Mouse (Mus musculus) thymus, adult 2 months (tissue): ENCODE measurements around the gene Usb1. TPM values are rescaled to one million over a fixed set of nuclear protein-coding genes. Genes with fewer than 3 reads are reported as not detected.

Experiments
- DNase-seq: peaks from one replicate; pipeline ENCODE4 v3.0.0; 2021
- H3K27ac ChIP-seq: fragments of 200-500 bp; 2 replicates; pipeline ENCODE4 v1.5.1; 2012; ENCODE audit warnings: low read length, control low read depth; ENCODE audit not compliant: control insufficient read depth, insufficient read depth
- H3K27me3 ChIP-seq: fragments of 200-500 bp; 2 replicates; pipeline ENCODE4 v1.6.1; 2012; ENCODE audit warnings: mild to moderate bottlenecking, low read length, moderate library complexity, mixed read lengths; ENCODE audit not compliant: control insufficient read depth, insufficient read depth
- H3K36me3 ChIP-seq: fragments of 200-500 bp; 2 replicates; pipeline ENCODE4 v1.6.1; 2012; ENCODE audit warnings: mild to moderate bottlenecking, low read length, moderate library complexity; ENCODE audit not compliant: control insufficient read depth, insufficient read depth
- H3K4me1 ChIP-seq: fragments of 200-500 bp; replicated peaks from 2 replicates; pipeline ENCODE4 v1.6.1; 2012; ENCODE audit warnings: low read length; ENCODE audit not compliant: control insufficient read depth, insufficient read depth
- H3K4me3 ChIP-seq: fragments of 200-500 bp; 2 replicates; pipeline ENCODE4 v1.5.1; 2012; ENCODE audit warnings: mild to moderate bottlenecking, low read length, control low read depth, moderate library complexity; ENCODE audit not compliant: control insufficient read depth, insufficient read depth
- CTCF ChIP-seq: fragments of 200-500 bp; IDR thresholded peaks from 2 replicates; pipeline ENCODE4 v1.5.1; 2012; ENCODE audit warnings: mild to moderate bottlenecking, control low read depth, low read length, moderate library complexity, borderline replicate concordance; ENCODE audit not compliant: control insufficient read depth, poor library complexity, insufficient read depth; ENCODE audit errors: extremely low read depth
- POLR2A ChIP-seq: fragments of 200-500 bp; IDR thresholded peaks from 2 replicates; pipeline ENCODE4 v1.6.1; 2012; ENCODE audit warnings: mild to moderate bottlenecking, low read length, control low read depth, moderate library complexity; ENCODE audit not compliant: control insufficient read depth, poor library complexity, insufficient read depth; ENCODE audit errors: extremely low read depth
- WGBS: fragments of 180-500 bp; shearing (Covaris S2); methylation state at CpG from one replicate; pipeline ENCODE4 v1.1.7; 2018; 5-methylcytosine and 5-hydroxymethylcytosine counted together
- polyA plus RNA-seq: library from polyadenylated mRNA; depleted of rRNA; stranded (reverse); fragments of >200 nt; gene quantifications from 2 replicates; pipeline ENCODE4 v1.2.3, GENCODE M21; 2012

The Usb1 gene
- polyA plus RNA-seq, 1 experiment = 55.6 TPM

- Histone ChIP-seq H3K36me3 (peaks cover under 1% of the 10 kb centered on the region; the same call in 1 of the 2 replicates), H3K27me3 (no peaks in the 10 kb centered on the region), H3K4me1 (peaks cover 10% of the 10 kb centered on the region), H3K27ac (no peak overlapping the region), H3K4me3 (peak overlapping the region; percentile 34)
- WGBS = 4% methylated on average over 41 of the region's 41 CpGs
- DNase-seq = peak; percentile 88
- peak; percentile 26; the same call in 1 of the 2 replicates for TF ChIP-seq CTCF
- no peak for TF ChIP-seq POLR2A
These were observed 11.6 kb upstream of the Usb1 start for GRCm38 (mm10) chr8:95320224-95321139.

DNA sequence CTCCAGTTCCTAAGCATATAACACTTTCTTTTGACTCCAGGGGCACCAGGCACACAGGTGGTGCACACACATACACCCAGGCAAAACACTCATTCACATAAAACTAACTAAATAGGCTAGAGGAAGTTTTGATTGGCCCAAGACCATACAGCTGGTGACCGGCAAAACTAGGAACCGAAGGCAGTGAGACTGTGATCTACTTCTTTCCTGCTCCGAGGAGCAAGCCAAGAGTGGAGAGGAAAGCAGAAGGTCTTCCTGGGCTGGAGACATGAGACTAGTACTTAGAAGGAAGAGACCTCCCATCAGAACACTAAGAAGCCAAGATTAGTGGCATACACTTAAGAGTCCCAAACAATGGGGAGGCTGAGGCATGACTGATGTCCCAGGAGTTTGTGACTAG lies 8.9 kb upstream of the Usb1 start:
- no peak for DNase-seq
- Histone ChIP-seq H3K4me3 (no peak overlapping the region), H3K4me1 (peaks cover 10% of the 10 kb centered on the region), H3K27ac (no peak overlapping the region), H3K36me3 (peaks cover 19% of the 10 kb centered on the region), H3K27me3 (no peaks in the 10 kb centered on the region)
- TF ChIP-seq POLR2A (no peak), CTCF (no peak)
- 96% methylated on average over 3 of the region's 3 CpGs for WGBS

GRCm38 (mm10) chr8:95324646-95325045 lies 7.4 kb upstream of the Usb1 start:
- DNase-seq = no peak
- TF ChIP-seq CTCF (no peak), POLR2A (no peak)
- H3K4me1 ChIP-seq = peaks cover 10% of the 10 kb centered on the region
- H3K4me3 ChIP-seq = no peak overlapping the region
- H3K36me3 ChIP-seq = peaks cover 30% of the 10 kb centered on the region
- no peaks in the 10 kb centered on the region for H3K27me3 ChIP-seq
- 93% methylated on average over 5 of the region's 5 CpGs for WGBS
- H3K27ac ChIP-seq = no peak overlapping the region

- no peak overlapping the region for H3K4me3 ChIP-seq
- peaks cover 30% of the 10 kb centered on the region for H3K36me3 ChIP-seq
- 94% methylated on average over 5 of the region's 5 CpGs for WGBS
- no peak overlapping the region for H3K27ac ChIP-seq
- H3K27me3 ChIP-seq = no peaks in the 10 kb centered on the region
- H3K4me1 ChIP-seq = peaks cover 3% of the 10 kb centered on the region; the same call in 1 of the 2 replicates
- no peak for DNase-seq
- TF ChIP-seq POLR2A = no peak
These were observed 5.3 kb upstream of the Usb1 start for GRCm38 (mm10) chr8:95326822-95327221.

- Histone ChIP-seq H3K27me3 (no peaks in the 10 kb centered on the region), H3K27ac (no peak overlapping the region), H3K4me1 (peaks cover 3% of the 10 kb centered on the region; the same call in 1 of the 2 replicates), H3K36me3 (peaks cover 30% of the 10 kb centered on the region), H3K4me3 (no peak overlapping the region)
- WGBS = 97% methylated on average over 46 of the region's 46 CpGs
- no peak for TF ChIP-seq POLR2A
- no peak for TF ChIP-seq CTCF
- no peak for DNase-seq
These were observed 4.1 kb upstream of the Usb1 start for GRCm38 (mm10) chr8:95327866-95328465.

DNA sequence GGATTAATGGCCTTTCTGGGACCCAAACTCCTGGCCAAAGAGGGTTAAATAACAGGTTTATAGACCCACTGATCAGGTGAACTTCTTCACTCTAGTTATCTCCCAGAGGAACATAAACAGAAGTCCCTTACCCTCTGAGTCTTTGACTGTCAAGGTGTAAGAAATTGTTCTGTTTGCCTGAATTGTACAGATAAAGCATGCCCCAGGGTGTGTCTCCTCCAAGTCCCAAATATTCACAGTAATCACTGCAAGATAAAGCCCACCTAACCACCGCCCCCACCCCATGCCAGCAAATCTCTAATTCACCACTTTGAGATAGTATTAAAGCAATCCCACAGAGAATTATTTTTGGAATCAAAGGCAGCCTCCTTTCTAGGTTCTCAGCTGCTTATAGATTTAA lies 1.7 kb upstream of the Usb1 start:
- TF ChIP-seq CTCF (no peak), POLR2A (no peak)
- Histone ChIP-seq H3K4me1 (peaks cover 3% of the 10 kb centered on the region; the same call in 1 of the 2 replicates), H3K27ac (no peak overlapping the region), H3K27me3 (no peaks in the 10 kb centered on the region), H3K36me3 (peaks cover 30% of the 10 kb centered on the region), H3K4me3 (no peak overlapping the region)
- 95% methylated on average over 1 of the region's 1 CpGs for WGBS
- DNase-seq = no peak
